Mouse (Mus musculus) heart, embryonic 13.5 days (tissue): ENCODE data around the gene Abca9. TPM values are rescaled to one million over a fixed set of nuclear protein-coding genes. Genes with fewer than 3 reads are reported as not detected.

Experiments
- ATAC-seq: fragments of 200-750 bp; cut with Nextera tagmentation; 2 replicates; pipeline ENCODE4 v1.8.0; 2017; ENCODE audit warnings: moderate TSS enrichment; ENCODE audit not compliant: insufficient number of reproducible peaks, low FRiP score, low TSS enrichment; ENCODE audit errors: extremely low read depth
- H3K27ac ChIP-seq: fragments of 300-500 bp; sonication (generic); replicated peaks from 2 replicates; pipeline ENCODE4 v1.5.1; 2015; ENCODE audit warnings: moderate library complexity, mild to moderate bottlenecking, inconsistent platforms
- H3K27me3 ChIP-seq: fragments of 300-500 bp; sonication (generic); replicated peaks from 2 replicates; pipeline ENCODE4 v1.6.1; 2015; ENCODE audit warnings: mild to moderate bottlenecking, inconsistent platforms
- H3K36me3 ChIP-seq: fragments of 300-500 bp; sonication (generic); 2 replicates; pipeline ENCODE4 v1.6.1; 2015; ENCODE audit warnings: mild to moderate bottlenecking, inconsistent platforms
- H3K4me1 ChIP-seq: fragments of 300-500 bp; sonication (generic); 2 replicates; pipeline ENCODE4 v1.6.1; 2015; ENCODE audit warnings: inconsistent platforms
- H3K4me2 ChIP-seq: fragments of 300-500 bp; sonication (generic); 2 replicates; pipeline ENCODE4 v1.6.1; 2015; ENCODE audit warnings: inconsistent platforms, mild to moderate bottlenecking, moderate library complexity
- H3K4me3 ChIP-seq: fragments of 300-500 bp; sonication (generic); 2 replicates; pipeline ENCODE4 v1.5.1; 2015; ENCODE audit warnings: moderate library complexity, mild to moderate bottlenecking, inconsistent platforms
- H3K9ac ChIP-seq: fragments of 300-500 bp; sonication (generic); 2 replicates; pipeline ENCODE4 v1.6.1; 2015; ENCODE audit warnings: inconsistent platforms, mild to moderate bottlenecking, moderate library complexity
- H3K9me3 ChIP-seq: fragments of 300-500 bp; sonication (generic); 2 replicates; pipeline ENCODE4 v1.6.1; 2016; ENCODE audit warnings: inconsistent platforms
- WGBS: fragments of 180-500 bp; shearing (Covaris S2); methylation state at CpG from one replicate; pipeline ENCODE4 v1.1.7; 2015; ENCODE audit warnings: mixed read lengths; 5-methylcytosine and 5-hydroxymethylcytosine counted together
- polyA plus RNA-seq: library from polyadenylated mRNA; unstranded; fragments of >200 nt; fragmentation: Nextera tagmentation; extraction: Ambion mirVana; gene quantifications from 2 replicates; pipeline ENCODE4 v1.2.1, GENCODE M21; 2015

The Abca9 gene
- polyA plus RNA-seq, 1 experiment from 2014 or later = 2.0 TPM

DNA sequence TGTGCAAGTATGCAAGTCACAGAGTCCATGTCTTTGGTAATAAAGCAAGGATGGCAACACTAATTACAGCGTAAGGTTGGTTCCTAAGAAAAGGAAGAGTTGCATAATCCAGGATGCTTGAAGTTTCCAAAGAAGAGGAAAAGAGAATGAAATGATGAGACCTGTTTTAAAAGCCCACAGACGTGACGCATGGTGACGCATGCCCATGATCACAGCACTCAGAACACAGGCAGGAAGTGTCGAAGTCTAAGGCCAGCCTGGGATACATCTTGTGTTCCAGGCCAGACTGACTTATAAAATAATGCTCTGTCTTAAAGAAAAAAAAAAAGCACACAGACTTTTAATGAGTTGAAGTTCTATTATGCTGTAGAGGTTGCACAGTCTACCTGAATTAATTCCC is 20.4 kb downstream of the Abca9 start:
- Histone ChIP-seq H3K9me3 (no peaks in the 10 kb centered on the region), H3K27ac (no peak overlapping the region), H3K9ac (no peak overlapping the region), H3K4me3 (no peak overlapping the region), H3K36me3 (0 out of 2 replicates have a peak, but pooled peaks cover 5% of the 10 kb centered on the region), H3K4me2 (no peak overlapping the region), H3K4me1 (no peaks in the 10 kb centered on the region), H3K27me3 (no peaks in the 10 kb centered on the region)
- ATAC-seq = no peak
- WGBS = 84% methylated on average over 5 of the region's 5 CpGs

- no peak overlapping the region for H3K9ac ChIP-seq
- H3K4me3 ChIP-seq = no peak overlapping the region
- H3K9me3 ChIP-seq = no peaks in the 10 kb centered on the region
- H3K4me1 ChIP-seq = no peaks in the 10 kb centered on the region
- ATAC-seq = no peak
- H3K4me2 ChIP-seq = no peak overlapping the region
- no peaks in the 10 kb centered on the region for H3K27me3 ChIP-seq
- whole genome bisulfite sequencing = 77% methylated on average over 11 of the region's 11 CpGs
- H3K36me3 ChIP-seq = 0 out of 2 replicates have a peak, but pooled peaks cover 5% of the 10 kb centered on the region
- H3K27ac ChIP-seq = no peak overlapping the region
These were observed 22.6 kb downstream of the Abca9 start for GRCm38 (mm10) chr11:110145421-110145820.

DNA sequence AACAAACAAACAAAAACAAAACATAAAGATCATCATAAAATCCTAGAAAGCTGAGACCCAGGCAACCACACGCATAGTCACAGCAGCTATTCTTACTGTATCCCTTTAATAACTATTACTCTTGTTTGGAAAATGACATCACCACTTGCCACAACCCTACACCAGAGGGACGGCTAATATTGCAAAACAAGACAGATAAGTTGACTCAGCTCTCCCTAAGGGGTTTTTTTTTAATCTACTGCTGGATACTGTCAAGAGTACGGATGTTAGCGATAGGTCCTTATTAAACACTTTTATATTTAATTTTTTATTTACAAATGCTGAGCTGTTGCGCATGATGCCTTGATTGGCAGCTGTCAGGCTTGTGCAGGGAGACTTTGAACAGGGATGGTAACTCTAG is 37.2 kb downstream of the Abca9 start:
- WGBS = 56% methylated on average over 5 of the region's 5 CpGs
- Histone ChIP-seq H3K4me3 (no peak overlapping the region), H3K27me3 (no peaks in the 10 kb centered on the region), H3K36me3 (no peaks in the 10 kb centered on the region), H3K27ac (no peak overlapping the region), H3K9ac (no peak overlapping the region), H3K9me3 (no peaks in the 10 kb centered on the region), H3K4me2 (no peak overlapping the region), H3K4me1 (0 out of 2 replicates have a peak, but pooled peaks cover 2% of the 10 kb centered on the region)
- ATAC-seq = no peak

- 61% methylated on average over 4 of the region's 4 CpGs for WGBS
These were observed 56.9 kb downstream of the Abca9 start for GRCm38 (mm10) chr11:110111137-110111536.

DNA sequence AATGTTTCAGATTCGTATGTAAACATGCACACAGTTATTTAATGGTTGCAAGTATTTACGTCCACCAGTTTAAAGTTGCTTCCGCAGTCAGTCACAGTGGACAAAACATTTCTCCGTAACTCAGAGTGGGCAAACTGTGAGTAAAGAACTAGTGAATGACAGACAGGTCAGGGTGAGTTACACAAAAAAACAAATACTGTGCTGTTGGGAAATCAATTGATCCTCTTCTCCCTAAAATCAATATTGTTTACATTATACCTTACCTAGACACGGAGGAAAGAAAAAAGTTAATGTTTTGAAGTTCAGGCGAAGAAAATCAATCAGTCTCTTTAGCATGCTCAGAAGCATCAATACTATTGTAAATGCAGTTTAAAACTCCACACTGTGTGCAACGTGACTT is 66.6 kb downstream of the Abca9 start:
- Histone ChIP-seq H3K4me3 (no peak overlapping the region), H3K27ac (no peak overlapping the region), H3K36me3 (peaks cover 13% of the 10 kb centered on the region), H3K9ac (no peak overlapping the region), H3K4me1 (no peaks in the 10 kb centered on the region), H3K9me3 (no peaks in the 10 kb centered on the region), H3K4me2 (no peak overlapping the region), H3K27me3 (no peaks in the 10 kb centered on the region)
- no peak for ATAC-seq
- whole genome bisulfite sequencing = 78% methylated on average over 7 of the region's 7 CpGs

More at GRCm38 (mm10) chr11:110111137-110111536, 56.9 kb downstream of the Abca9 start:
- ATAC-seq = no peak
- Histone ChIP-seq H3K9ac (no peak overlapping the region), H3K36me3 (peaks cover 5% of the 10 kb centered on the region; the same call in 1 of the 2 replicates), H3K4me1 (no peaks in the 10 kb centered on the region), H3K4me2 (no peak overlapping the region), H3K4me3 (no peak overlapping the region), H3K27ac (no peak overlapping the region), H3K27me3 (no peaks in the 10 kb centered on the region), H3K9me3 (0 out of 2 replicates have a peak, but pooled peaks cover 3% of the 10 kb centered on the region)

GRCm38 (mm10) chr11:110098901-110099300 is 69.1 kb downstream of the Abca9 start:
- H3K27me3 ChIP-seq = no peaks in the 10 kb centered on the region
- WGBS = 45% methylated on average over 4 of the region's 4 CpGs
- peaks cover 2% of the 10 kb centered on the region for H3K36me3 ChIP-seq
- no peak overlapping the region for H3K4me2 ChIP-seq
- no peak for ATAC-seq
- no peak overlapping the region for H3K4me3 ChIP-seq
- no peak overlapping the region for H3K9ac ChIP-seq
- H3K27ac ChIP-seq = no peak overlapping the region
- H3K4me1 ChIP-seq = no peaks in the 10 kb centered on the region
- no peaks in the 10 kb centered on the region for H3K9me3 ChIP-seq

DNA sequence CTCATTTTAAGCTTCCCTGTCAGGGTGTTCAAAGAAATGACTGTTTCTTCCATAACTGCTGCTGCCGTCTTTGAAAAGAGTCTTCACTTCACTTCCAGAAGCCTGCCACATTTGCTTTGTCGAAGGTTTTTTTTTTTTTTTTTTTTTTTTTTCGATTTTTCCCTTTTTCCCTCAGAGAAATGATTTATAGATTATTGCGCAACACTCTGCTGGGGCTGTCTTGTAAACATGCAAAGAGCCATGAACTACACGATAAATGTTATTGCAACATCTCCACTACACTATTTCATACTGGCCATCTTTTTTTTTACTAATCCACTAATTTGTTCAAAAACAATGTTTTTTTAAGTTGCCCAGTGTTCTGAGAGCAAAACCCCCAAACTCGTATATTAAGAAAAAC is 70.5 kb downstream of the Abca9 start:
- no peaks in the 10 kb centered on the region for H3K4me1 ChIP-seq
- 65% methylated on average over 6 of the region's 6 CpGs for WGBS
- no peaks in the 10 kb centered on the region for H3K36me3 ChIP-seq
- no peak overlapping the region for H3K27ac ChIP-seq
- no peak overlapping the region for H3K4me2 ChIP-seq
- no peaks in the 10 kb centered on the region for H3K27me3 ChIP-seq
- H3K4me3 ChIP-seq = no peak overlapping the region
- ATAC-seq = no peak
- H3K9me3 ChIP-seq = 0 out of 2 replicates have a peak, but pooled peaks cover 1% of the 10 kb centered on the region
- H3K9ac ChIP-seq = no peak overlapping the region

DNA sequence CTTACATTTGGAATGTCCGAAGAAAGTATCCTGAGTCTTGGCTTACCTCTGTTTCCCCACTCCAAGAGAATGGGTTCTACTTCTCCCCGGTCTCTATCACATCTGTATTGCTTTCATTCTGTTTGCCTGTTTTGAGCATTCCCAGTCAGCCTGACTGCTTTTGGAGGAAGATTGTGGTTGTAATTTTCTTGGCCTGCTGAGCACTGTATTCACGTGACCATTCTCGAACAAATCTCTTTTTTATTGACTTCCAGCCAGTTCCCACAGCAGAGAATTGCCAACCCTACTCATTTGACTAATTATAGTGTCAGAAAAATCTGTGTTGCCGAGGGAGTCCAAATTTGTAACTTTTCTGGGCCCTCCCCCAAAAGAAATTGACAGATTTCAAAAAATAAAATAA is 72.1 kb downstream of the Abca9 start, which contains the start of gene Abca8a:
Abca8a (minus strand) TSS at position 121 of the 400 bp plus-strand sequence.
- no peaks in the 10 kb centered on the region for H3K27me3 ChIP-seq
- 0 out of 2 replicates have a peak, but pooled peaks cover 3% of the 10 kb centered on the region for H3K9me3 ChIP-seq
- no peak within 1 kb of the TSS for H3K9ac ChIP-seq
- WGBS = 70% methylated on average over 5 of the region's 5 CpGs
- H3K4me1 ChIP-seq = no peaks in the 10 kb centered on the region
- H3K4me3 ChIP-seq = no peak within 1 kb of the TSS
- H3K27ac ChIP-seq = no peak within 1 kb of the TSS
- H3K4me2 ChIP-seq = no peak within 1 kb of the TSS
- H3K36me3 ChIP-seq = no peaks in the 10 kb centered on the region
- no peak for ATAC-seq

DNA sequence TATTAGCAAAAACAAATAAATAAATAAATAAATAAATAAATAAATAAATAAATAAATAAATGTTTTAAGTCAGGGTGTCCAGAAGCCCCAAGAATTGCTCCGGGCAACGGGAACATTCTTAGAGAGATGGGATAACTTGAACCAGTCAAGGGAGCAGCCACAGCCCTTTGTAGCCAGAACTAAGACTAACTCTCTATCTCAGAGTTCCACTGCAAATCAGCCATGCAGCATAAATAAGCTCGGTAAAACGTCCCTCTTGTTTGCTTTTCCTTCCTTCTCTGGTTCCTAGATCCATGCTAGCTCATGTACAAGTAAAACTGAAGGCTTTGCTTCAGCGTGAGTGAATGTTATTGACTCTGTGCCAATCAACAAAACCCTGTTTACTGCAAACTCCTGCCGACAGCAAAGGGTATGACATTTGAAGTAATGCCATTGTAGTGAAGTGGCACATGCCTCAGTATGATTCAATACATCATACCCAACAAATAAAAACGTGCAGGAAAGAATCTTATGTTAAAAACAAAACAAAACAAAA is 73.1 kb downstream of the Abca9 start:
- Histone ChIP-seq H3K4me3 (no peak overlapping the region), H3K9me3 (0 out of 2 replicates have a peak, but pooled peaks cover 3% of the 10 kb centered on the region)
- no peak for ATAC-seq

DNA sequence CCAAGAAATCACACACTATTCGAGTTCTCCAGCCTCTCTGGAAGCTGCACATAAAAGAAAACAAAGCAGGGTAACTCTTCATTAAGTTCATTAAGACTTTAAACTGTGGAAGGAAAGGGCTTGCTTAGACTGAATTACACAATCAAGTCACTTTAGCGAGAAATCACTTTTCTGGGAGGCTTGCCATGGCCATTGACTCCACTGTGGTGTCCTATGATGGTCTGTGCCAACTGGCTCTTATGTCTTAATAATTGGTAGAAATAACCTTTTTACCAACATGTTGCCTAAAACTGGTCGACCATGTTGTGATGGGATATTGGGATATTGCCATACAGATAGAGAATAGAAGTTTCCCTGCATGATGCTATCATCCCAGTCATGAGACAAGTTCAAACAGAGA is 73.8 kb downstream of the Abca9 start:
- Histone ChIP-seq H3K36me3 (no peaks in the 10 kb centered on the region), H3K4me3 (no peak overlapping the region), H3K4me2 (no peak overlapping the region), H3K4me1 (no peaks in the 10 kb centered on the region), H3K9ac (no peak overlapping the region), H3K27ac (no peak overlapping the region), H3K27me3 (no peaks in the 10 kb centered on the region), H3K9me3 (0 out of 2 replicates have a peak, but pooled peaks cover 3% of the 10 kb centered on the region)
- no peak for ATAC-seq
- WGBS = 68% methylated on average over 3 of the region's 3 CpGs

More for the DNA sequence above, 73.1 kb downstream of the Abca9 start:
- Histone ChIP-seq H3K36me3 (no peaks in the 10 kb centered on the region), H3K9ac (no peak overlapping the region), H3K27ac (no peak overlapping the region), H3K27me3 (no peaks in the 10 kb centered on the region), H3K4me1 (no peaks in the 10 kb centered on the region), H3K4me2 (no peak overlapping the region)
- 71% methylated on average over 7 of the region's 7 CpGs for WGBS

DNA sequence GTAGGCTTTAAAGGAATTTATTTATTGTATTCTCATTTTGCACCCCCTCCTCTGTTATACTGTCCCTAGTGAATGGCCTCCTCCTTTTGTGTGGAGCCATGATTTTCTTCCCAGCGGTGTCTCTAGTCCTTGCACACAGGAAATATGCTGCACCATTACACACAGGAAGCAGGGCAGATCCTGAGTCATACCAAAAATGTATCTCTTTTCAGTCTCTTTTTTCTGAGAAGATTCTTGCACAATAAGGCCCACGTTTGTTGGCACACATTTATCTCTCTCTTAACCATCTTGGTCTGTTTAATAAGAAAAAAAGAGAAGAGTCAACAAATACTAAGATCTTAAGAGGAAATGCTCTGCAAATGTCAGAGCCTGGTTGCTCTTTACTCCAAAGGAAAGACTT is 76.7 kb downstream of the Abca9 start:
- H3K9me3 ChIP-seq = 0 out of 2 replicates have a peak, but pooled peaks cover 3% of the 10 kb centered on the region
- H3K4me1 ChIP-seq = no peaks in the 10 kb centered on the region
- H3K27me3 ChIP-seq = no peaks in the 10 kb centered on the region
- H3K4me2 ChIP-seq = no peak overlapping the region
- 51% methylated on average over 2 of the region's 2 CpGs for WGBS
- ATAC-seq = no peak
- no peaks in the 10 kb centered on the region for H3K36me3 ChIP-seq
- no peak overlapping the region for H3K4me3 ChIP-seq
- no peak overlapping the region for H3K27ac ChIP-seq
- H3K9ac ChIP-seq = no peak overlapping the region

- H3K27ac ChIP-seq = no peak overlapping the region
- H3K4me2 ChIP-seq = no peak overlapping the region
- 78% methylated on average over 3 of the region's 3 CpGs for WGBS
- H3K4me3 ChIP-seq = no peak overlapping the region
- H3K4me1 ChIP-seq = no peaks in the 10 kb centered on the region
- no peaks in the 10 kb centered on the region for H3K27me3 ChIP-seq
- H3K36me3 ChIP-seq = no peaks in the 10 kb centered on the region
- no peak for ATAC-seq
- H3K9ac ChIP-seq = no peak overlapping the region
- H3K9me3 ChIP-seq = no peaks in the 10 kb centered on the region
These were observed 95.8 kb downstream of the Abca9 start for GRCm38 (mm10) chr11:110072158-110072557.
